Mouse (Mus musculus) bone marrow macrophage, adult 2 months (primary cell): ENCODE results near the gene Ptchd4. TPM values are rescaled to one million over a fixed set of nuclear protein-coding genes. Genes with fewer than 3 reads are reported as not detected.

ENCODE experiments used
- H3K27ac ChIP-seq: 2 replicates; pipeline ENCODE4 v1.5.1; 2012; ENCODE audit warnings: low read depth, low read length; ENCODE audit not compliant: insufficient read depth
- H3K4me1 ChIP-seq: 2 replicates; pipeline ENCODE4 v1.6.1; 2012; ENCODE audit warnings: low read length; ENCODE audit not compliant: control insufficient read depth, insufficient read depth
- H3K4me3 ChIP-seq: 2 replicates; pipeline ENCODE4 v1.5.1; 2012; ENCODE audit warnings: mild to moderate bottlenecking, low read length, moderate library complexity; ENCODE audit not compliant: insufficient read depth
- CTCF ChIP-seq: IDR thresholded peaks from 2 replicates; pipeline ENCODE4 v1.5.1; 2012; ENCODE audit warnings: low read depth, mild to moderate bottlenecking, low read length, moderate library complexity
- POLR2A ChIP-seq: IDR thresholded peaks from 2 replicates; pipeline ENCODE4 v1.6.1; 2012; ENCODE audit warnings: mild to moderate bottlenecking, low read depth, low read length, borderline replicate concordance
- polyA plus RNA-seq: library from polyadenylated mRNA; stranded (reverse); fragments of >200 nt; gene quantifications from 2 replicates; pipeline ENCODE4 v1.2.4, GENCODE M21; 2012; ENCODE audit not compliant: missing spikeins, insufficient read depth, insufficient read length

The Ptchd4 gene
- not detected in 2 replicates for polyA plus RNA-seq

DNA sequence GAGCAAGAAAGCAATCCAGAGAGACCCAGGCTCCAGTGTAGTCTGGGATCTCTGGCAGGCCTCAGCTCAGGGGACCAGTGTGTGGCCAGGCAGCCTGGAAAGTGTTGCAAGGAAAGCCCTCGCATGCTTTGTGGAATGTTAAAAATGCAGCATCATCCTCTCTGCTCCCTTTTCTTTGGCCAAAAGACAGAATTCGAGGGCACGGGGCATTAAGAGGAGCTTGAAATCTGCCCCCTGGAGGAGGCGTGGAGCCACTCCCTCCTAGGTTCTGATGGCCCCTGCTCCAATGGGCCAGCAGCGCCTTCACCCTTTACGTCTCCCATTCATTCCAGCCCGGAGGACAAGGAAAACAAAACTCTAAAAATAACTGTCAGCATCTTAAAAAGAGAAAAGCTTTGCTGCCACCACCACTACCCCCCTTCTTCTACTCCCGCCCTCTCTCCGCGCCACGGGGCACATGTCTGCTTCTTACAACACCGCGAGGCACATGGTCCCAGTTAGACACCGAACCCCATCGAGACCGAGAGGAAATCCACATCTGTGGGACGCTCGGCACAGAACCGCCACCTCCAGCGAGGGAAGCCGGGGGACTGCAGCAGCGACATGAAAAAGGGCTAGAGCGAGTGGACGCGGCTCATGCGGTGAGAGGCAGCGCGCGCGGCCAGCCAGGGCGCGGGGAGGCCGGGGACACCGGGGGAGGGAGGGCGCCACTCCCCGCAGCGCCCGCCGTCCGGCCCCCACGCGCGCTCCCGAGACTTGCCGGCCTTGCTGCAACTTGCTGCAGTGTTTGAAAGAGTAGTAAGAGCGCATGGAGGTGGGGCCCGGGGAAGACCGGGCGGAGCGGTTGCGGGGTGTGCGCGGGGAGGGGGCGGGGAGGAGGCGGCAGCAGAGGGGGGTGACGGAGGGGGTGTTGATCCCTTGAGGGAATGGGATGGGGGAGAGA, at the start of gene Ptchd4:
Gene Ptchd4, plus strand, starts transcription at position 279 of the 943 bp plus-strand sequence.
- no peak within 1 kb of the TSS for H3K27ac ChIP-seq
- H3K4me3 ChIP-seq, result no peak within 1 kb of the TSS
- no peaks in the 10 kb centered on the region for H3K4me1 ChIP-seq
- TF ChIP-seq CTCF, result no peak
- no peak for TF ChIP-seq POLR2A

- H3K4me3 ChIP-seq, result no peak overlapping the region
- H3K27ac ChIP-seq, result no peak overlapping the region
- H3K4me1 ChIP-seq, result no peaks in the 10 kb centered on the region
- TF ChIP-seq POLR2A, result no peak
- TF ChIP-seq CTCF, result no peak
These were observed 38.9 kb upstream of the Ptchd4 start for GRCm38 (mm10) chr17:42276861-42277260.

- TF ChIP-seq CTCF (no peak), POLR2A (no peak)
- H3K4me3 ChIP-seq, result no peak overlapping the region
- H3K4me1 ChIP-seq, result no peaks in the 10 kb centered on the region
- H3K27ac ChIP-seq, result no peak overlapping the region
These were observed 31.4 kb upstream of the Ptchd4 start for GRCm38 (mm10) chr17:42284391-42284790.

GRCm38 (mm10) chr17:42286255-42286654, 29.5 kb upstream of the Ptchd4 start:
- TF ChIP-seq CTCF, result no peak
- TF ChIP-seq POLR2A, result no peak
- Histone ChIP-seq H3K4me3 (no peak overlapping the region), H3K27ac (no peak overlapping the region), H3K4me1 (no peaks in the 10 kb centered on the region)

- Histone ChIP-seq H3K4me3 (no peak overlapping the region), H3K4me1 (no peaks in the 10 kb centered on the region), H3K27ac (no peak overlapping the region)
- TF ChIP-seq CTCF, result no peak
These were observed 25.4 kb upstream of the Ptchd4 start for GRCm38 (mm10) chr17:42290341-42290740.

DNA sequence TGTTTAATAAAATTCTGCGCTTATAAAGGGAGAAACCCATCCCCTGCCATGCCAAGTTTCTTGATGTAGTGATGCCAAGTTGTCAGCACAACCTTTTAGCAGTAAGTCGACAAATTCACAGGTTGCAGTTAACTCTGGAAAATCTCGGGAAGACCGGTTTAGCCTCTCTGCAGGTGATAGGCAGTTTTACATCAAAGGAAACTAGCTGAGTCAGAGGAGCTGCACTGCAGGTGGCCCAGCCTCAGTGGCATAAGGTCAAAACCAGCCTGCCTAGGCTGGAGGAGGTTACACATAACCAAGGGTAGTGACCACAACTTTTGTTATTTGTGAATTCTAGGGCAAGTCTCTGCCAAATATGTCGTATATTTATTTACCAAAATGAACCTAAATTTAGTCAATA, 24.0 kb upstream of the Ptchd4 start:
- TF ChIP-seq CTCF (no peak), POLR2A (no peak)
- Histone ChIP-seq H3K4me1 (no peaks in the 10 kb centered on the region), H3K27ac (no peak overlapping the region), H3K4me3 (no peak overlapping the region)

- H3K27ac ChIP-seq, result no peak overlapping the region
- TF ChIP-seq CTCF (no peak), POLR2A (no peak)
- H3K4me1 ChIP-seq, result no peaks in the 10 kb centered on the region
- no peak overlapping the region for H3K4me3 ChIP-seq
These were observed 17.8 kb upstream of the Ptchd4 start for GRCm38 (mm10) chr17:42297986-42298385.

- TF ChIP-seq CTCF (no peak), POLR2A (no peak)
- H3K4me1 ChIP-seq, result no peaks in the 10 kb centered on the region
- H3K27ac ChIP-seq, result no peak overlapping the region
- no peak overlapping the region for H3K4me3 ChIP-seq
These were observed 16.1 kb upstream of the Ptchd4 start for GRCm38 (mm10) chr17:42299681-42300080.

DNA sequence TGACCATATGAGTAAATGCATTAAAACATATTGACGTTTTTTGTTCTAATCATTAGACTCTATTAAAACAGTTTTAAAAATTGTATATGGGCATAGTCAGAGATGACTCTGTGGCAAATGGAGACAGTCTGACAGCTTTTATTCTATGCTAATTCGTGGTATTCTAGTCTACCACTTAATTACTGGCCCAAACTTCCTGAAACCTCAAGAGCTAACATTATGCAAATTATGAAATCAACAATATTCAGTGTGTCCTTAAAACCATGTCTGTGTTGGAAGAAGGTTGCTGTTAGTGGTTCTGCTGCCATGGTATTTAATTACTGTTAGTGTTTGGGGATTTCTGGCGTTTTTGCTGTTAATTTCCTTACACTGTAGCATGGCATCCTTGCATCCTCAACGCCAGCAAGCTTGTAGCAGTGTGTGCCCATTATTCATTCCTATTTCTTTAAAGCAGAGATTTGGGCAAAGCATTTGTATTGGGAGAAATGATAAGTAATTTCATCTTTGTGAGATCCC, 12.6 kb upstream of the Ptchd4 start:
- Histone ChIP-seq H3K27ac (no peak overlapping the region), H3K4me1 (no peaks in the 10 kb centered on the region), H3K4me3 (no peak overlapping the region)
- no peak for TF ChIP-seq CTCF
- no peak for TF ChIP-seq POLR2A

- no peaks in the 10 kb centered on the region for H3K4me1 ChIP-seq
- no peak overlapping the region for H3K4me3 ChIP-seq
- TF ChIP-seq CTCF (no peak), POLR2A (no peak)
- H3K27ac ChIP-seq, result no peak overlapping the region
These were observed 11.5 kb upstream of the Ptchd4 start for GRCm38 (mm10) chr17:42304262-42304661.
